Mouse (Mus musculus) bone marrow macrophage, adult 2 months (primary cell): ENCODE results near the gene Cdc123. TPM values are rescaled to one million over a fixed set of nuclear protein-coding genes. Genes with fewer than 3 reads are reported as not detected.

ENCODE experiments used
- H3K27ac ChIP-seq: 2 replicates; pipeline ENCODE4 v1.5.1; 2012; ENCODE audit warnings: low read depth, low read length; ENCODE audit not compliant: insufficient read depth
- H3K4me1 ChIP-seq: 2 replicates; pipeline ENCODE4 v1.6.1; 2012; ENCODE audit warnings: low read length; ENCODE audit not compliant: control insufficient read depth, insufficient read depth
- H3K4me3 ChIP-seq: 2 replicates; pipeline ENCODE4 v1.5.1; 2012; ENCODE audit warnings: mild to moderate bottlenecking, low read length, moderate library complexity; ENCODE audit not compliant: insufficient read depth
- CTCF ChIP-seq: IDR thresholded peaks from 2 replicates; pipeline ENCODE4 v1.5.1; 2012; ENCODE audit warnings: low read depth, mild to moderate bottlenecking, low read length, moderate library complexity
- POLR2A ChIP-seq: IDR thresholded peaks from 2 replicates; pipeline ENCODE4 v1.6.1; 2012; ENCODE audit warnings: mild to moderate bottlenecking, low read depth, low read length, borderline replicate concordance
- polyA plus RNA-seq: library from polyadenylated mRNA; stranded (reverse); fragments of >200 nt; gene quantifications from 2 replicates; pipeline ENCODE4 v1.2.4, GENCODE M21; 2012; ENCODE audit not compliant: missing spikeins, insufficient read depth, insufficient read length

Cdc123 gene
- 102 and 103 TPM in 2 replicates for polyA plus RNA-seq

DNA sequence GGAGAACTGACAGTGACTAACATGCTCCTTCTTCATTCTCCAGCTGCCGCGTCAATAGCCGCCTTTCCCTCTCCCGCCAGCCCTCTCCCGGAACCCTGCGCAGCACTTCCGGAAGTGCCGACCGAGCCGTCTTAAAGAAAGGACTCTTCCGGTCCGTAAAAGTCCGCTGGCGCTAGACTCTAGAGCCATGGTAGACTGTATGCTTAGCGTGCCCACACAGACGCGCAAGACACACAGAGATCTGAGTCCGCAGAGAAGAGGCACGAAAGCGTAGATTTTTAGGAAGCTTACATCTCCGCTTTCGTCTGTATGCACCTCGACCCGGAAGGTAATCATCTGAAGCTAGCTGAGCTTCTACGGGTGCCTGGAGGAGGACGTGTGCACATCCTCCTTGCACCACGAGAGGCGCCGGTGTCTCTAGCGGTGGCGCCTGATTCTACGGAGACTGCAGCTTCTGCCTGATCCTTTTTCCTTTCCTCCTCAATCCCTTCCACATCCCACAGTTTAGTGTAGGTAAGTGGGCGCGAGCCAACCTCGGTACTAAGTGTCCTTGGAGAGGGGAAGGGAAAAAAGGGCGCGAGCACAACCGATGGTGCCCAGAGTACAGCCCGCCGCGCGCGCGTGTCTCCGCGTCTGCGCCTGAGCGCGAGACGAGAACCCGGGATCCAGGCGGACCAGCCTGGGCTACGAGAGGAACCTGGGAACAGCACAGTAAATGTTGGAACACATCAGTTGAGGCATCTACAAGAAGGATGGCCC is at the start of gene Cdc123, which contains the start of gene Nudt5:
TSS of gene Cdc123 (minus strand) at position 292 of the 759 bp plus-strand sequence.
TSS of gene Nudt5 (plus strand) at position 147 of the 759 bp plus-strand sequence.
- Histone ChIP-seq H3K4me3 (peak within 1 kb of the TSS; percentile 88), H3K4me1 (peaks cover 6% of the 10 kb centered on the region), H3K27ac (peak within 1 kb of the TSS; percentile 91)
- TF ChIP-seq CTCF (no peak), POLR2A (peak; percentile 7; the same call in 1 of the 2 replicates)

DNA sequence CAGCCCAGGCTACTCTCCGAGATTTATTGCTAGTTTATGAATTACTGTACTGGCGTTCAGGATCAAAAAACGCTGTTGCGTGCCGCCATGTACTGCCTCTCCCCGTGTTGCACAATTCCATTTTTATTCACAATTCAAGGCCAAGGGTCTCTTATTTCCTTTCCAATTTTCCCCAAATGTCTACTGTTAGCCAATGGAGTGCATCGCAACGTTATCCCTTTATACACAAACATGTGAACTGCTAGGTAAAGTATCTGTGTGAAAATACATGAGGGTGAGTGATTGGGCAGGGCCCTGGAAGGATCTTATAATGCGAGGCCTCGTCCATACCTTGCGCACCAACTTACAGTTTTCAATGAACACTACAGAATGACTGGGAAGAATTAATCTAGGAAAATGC is 49.3 kb upstream of the Cdc123 start:
- Histone ChIP-seq H3K27ac (no peak overlapping the region), H3K4me3 (peak overlapping the region; percentile 82), H3K4me1 (peaks cover 4% of the 10 kb centered on the region; the same call in 1 of the 2 replicates)
- no peak for TF ChIP-seq POLR2A
- TF ChIP-seq CTCF, result no peak

DNA sequence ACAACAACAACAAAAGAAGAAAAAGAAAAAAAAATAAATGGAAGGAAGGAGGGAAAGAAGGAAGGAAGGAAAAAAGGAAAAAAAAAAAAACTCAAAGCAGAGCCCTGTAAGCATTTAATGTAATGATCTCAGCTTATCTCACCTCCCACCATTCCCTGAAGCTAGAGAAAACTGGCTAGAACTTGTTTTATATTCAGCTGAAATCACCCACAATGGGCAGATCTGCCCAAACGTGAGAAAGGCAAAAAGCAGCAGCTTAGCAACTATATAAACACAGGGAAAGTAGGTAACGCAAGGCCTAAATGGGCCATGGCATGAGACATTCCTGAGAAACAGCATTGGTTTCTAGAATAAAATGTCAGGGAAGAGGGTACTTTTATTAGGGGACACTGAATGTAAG is 44.4 kb upstream of the Cdc123 start:
- H3K4me3 ChIP-seq, result no peak overlapping the region
- no peak overlapping the region for H3K27ac ChIP-seq
- TF ChIP-seq CTCF (no peak), POLR2A (no peak)
- H3K4me1 ChIP-seq, result peaks cover 3% of the 10 kb centered on the region; the same call in 1 of the 2 replicates

DNA sequence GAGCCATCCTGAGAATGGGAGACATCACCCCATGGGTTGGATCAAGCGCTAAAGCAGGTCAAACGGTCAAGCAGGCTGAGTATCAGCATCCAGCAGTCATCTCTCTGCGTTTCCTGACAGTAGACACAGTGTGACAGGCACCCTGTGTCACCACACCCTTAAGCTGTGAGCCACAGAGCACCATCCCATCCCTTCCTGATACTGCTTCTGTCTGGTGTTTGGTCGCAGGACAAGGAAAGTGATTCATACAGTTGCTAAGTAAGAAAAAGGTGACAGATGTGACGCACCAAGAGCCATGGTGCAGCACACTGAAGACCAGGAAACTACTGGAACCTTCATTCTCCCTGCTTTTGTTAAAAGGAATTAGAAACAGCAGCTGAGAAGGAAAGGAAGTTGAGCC is 43.9 kb upstream of the Cdc123 start:
- no peak for TF ChIP-seq CTCF
- no peak for TF ChIP-seq POLR2A
- no peak overlapping the region for H3K4me3 ChIP-seq
- H3K4me1 ChIP-seq, result no peaks in the 10 kb centered on the region
- H3K27ac ChIP-seq, result no peak overlapping the region

DNA sequence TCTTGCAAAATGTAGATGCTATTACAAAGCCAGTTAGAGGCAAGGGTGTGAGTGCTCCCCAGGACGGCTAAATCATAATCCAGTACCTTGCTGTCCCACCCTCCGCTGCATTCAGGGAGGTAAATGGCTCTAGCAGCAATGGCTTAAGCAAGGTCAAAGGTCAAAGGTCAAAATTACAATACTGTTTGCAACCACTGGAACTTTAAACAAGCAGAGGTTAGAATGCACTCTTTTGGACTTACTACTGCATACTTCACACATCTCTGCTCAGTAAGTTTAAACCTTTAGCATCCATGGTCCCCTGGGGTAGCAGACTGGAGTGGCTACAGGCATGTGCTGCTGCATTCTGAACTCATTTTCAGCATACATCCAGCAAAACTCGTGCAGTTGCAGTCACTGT is 32.5 kb upstream of the Cdc123 start:
- Histone ChIP-seq H3K4me3 (no peak overlapping the region), H3K4me1 (no peaks in the 10 kb centered on the region), H3K27ac (no peak overlapping the region)
- TF ChIP-seq POLR2A (no peak), CTCF (no peak)

DNA sequence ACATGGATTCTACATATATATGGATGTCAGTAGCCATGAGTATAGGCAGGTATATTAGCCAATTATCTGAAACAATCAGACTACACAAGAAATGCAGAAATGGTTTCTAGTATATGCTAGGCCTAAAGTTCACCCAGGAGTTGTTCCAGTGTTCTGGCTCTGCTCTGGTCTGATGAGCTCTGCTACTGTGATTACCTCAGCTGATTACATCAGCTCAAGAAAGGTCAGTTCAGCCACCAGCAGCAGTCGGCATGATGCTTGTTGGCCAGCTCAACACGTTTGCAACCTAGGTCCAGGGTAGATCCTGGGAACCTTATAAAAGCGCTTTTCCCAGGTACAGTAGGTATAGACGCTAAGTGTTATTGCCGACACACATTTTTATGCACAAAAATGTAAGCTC is 24.8 kb upstream of the Cdc123 start:
- Histone ChIP-seq H3K4me1 (no peaks in the 10 kb centered on the region), H3K4me3 (no peak overlapping the region), H3K27ac (no peak overlapping the region)
- no peak for TF ChIP-seq POLR2A
- TF ChIP-seq CTCF, result no peak

DNA sequence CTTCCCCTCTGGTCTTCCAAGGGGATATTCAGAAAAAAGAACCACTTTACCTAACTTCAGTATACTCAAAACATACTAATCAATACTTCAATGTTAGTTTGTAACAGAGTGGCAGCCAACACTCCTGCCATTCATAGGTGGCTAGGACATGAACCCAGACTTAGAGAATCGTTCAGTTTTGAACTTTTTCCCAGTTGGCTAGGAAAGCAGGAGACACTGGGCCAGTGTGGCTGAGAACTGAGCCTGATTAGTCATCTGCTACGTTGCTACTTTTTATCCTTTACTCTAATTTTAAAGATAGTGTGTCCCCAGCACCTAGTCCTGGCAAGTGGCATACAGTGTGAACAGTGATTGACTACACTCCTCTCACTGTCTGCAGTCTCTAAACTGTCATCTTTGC is 22.7 kb upstream of the Cdc123 start:
- H3K4me3 ChIP-seq, result no peak overlapping the region
- H3K4me1 ChIP-seq, result no peaks in the 10 kb centered on the region
- TF ChIP-seq CTCF (no peak), POLR2A (no peak)
- H3K27ac ChIP-seq, result no peak overlapping the region

DNA sequence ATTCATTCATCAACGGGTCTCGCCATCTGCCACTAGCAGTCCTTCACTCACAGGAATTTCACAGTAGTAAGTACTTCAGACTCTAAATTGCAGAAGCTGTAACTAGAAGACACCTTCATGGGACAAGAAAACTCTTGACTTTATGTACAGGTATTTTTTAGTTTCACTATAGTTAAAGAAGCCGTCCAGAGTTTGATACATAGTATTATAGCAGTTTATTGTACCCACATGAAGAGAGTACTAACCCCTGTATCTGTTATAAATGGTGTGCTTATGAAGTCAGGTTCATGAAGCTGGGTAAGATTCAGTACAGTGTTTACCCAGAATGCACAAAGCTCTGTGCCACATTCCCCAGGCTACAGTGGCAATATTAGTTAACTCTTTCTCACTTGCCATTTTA is 17.9 kb upstream of the Cdc123 start, which contains the start of gene Gm13199:
TSS of gene Gm13199 (minus strand) at position 101 of the 400 bp plus-strand sequence.
- TF ChIP-seq POLR2A (no peak), CTCF (no peak)
- H3K4me1 ChIP-seq, result no peaks in the 10 kb centered on the region
- H3K27ac ChIP-seq, result no peak within 1 kb of the TSS
- no peak within 1 kb of the TSS for H3K4me3 ChIP-seq

DNA sequence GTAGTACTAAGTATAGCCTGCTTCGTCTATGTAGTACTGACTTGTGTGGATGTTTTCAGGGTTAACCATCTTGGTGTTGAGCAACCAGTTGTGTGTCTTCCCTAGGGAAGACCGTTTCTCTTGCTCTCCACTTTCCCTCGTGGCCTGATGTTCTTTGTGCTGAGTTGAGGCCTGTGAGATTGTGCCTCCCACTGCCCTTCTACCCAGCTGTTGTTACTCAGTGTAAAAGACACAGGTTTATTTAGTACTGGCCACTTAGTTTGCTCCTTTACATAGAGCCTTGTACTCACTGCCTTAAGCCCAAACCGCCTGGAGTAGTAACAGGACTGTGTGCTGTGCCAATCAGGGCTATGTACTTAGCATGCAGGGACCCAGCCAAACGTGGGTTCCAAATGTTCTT is 6.9 kb upstream of the Cdc123 start:
- Histone ChIP-seq H3K4me3 (no peak overlapping the region), H3K4me1 (peaks cover under 1% of the 10 kb centered on the region; the same call in 1 of the 2 replicates), H3K27ac (no peak overlapping the region)
- TF ChIP-seq CTCF (no peak), POLR2A (no peak)

DNA sequence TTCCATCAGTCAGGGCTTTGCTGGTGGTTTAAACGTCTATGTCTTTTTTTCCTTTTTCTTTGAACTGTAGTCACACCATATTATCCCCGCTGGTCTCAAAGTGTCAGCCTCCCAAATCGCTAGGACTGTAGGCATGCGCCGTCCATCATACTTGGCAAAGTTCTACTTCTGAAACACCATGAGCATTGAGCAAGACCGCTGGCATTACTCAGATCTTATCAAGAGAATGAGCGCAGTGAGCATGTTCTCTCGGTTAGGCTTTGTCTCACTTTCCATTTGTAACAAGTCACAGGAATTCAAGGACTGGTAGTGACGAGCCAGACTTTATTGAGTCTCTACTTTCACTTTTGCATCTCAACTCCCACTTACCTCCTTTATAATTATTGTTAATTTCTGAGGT is 6.2 kb upstream of the Cdc123 start:
- Histone ChIP-seq H3K27ac (no peak overlapping the region), H3K4me1 (peaks cover 6% of the 10 kb centered on the region), H3K4me3 (no peak overlapping the region)
- no peak for TF ChIP-seq CTCF
- TF ChIP-seq POLR2A, result no peak

DNA sequence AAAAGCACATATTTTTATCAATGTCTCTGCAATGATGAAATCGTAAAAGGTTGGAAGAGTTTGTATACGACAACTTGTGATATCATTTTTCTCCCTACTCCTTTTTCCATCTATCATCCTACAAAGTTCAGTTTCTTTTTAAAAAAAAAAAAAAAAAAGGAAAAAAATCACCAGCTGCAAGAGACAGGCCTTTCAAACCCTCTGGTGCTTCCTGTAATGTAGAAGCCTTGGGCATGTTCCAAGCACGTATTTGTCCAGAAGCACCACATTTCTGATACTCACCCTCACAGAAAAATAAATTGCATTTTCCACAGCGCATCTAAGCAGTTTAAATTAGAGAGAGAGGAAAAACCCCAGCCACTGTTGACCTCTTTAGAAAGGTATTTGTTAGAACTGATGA is 862 bp upstream of the Cdc123 start:
- Histone ChIP-seq H3K27ac (no peak overlapping the region), H3K4me3 (peak overlapping the region; percentile 88), H3K4me1 (peaks cover 6% of the 10 kb centered on the region)
- TF ChIP-seq POLR2A, result no peak
- no peak for TF ChIP-seq CTCF
